Mouse (Mus musculus) MN1 (cell line): Measurements from ENCODE around the gene Ptger1.

Source experiments
- DNase-seq: peaks from one replicate; pipeline ENCODE4 v3.0.0-alpha.2; 2016; ENCODE audit warnings: low spot score

Gene Ptger1

DNA sequence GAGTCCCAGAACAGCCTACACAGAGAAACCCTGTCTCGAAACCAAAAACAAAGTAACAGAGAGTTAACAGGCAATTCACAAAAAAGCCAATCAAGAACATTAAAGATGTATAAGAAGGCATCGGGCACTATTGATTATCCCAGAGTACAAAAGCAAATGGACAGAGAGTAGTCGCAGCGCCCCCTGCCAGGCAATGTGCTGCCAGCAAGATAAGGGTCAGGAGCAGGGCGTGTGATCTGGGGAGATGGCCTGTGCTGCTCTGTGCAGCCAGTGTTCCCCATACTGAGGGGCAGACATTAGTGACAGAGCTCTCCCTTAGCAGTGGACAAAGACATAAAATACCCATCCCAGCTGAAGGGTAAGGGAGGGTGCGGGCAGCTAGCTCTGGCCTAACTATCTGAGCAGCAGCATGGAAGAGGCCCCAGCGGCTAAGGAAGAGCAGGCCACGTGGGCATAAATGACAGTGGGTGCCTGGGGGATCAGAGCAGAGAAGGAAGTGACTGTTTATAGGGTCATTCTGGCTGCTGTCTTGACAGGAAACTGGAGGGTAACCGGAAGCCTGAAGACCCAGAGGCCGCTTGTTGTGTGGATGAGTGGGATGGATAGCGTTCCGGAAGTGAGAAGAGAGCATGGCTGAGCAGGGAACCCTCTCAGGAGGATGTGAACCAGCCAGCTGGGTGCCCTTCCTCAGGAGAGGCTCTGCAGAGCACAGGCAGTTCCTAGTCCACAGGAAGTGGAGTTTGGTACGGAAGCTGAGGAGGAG is 9.8 kb upstream of the Ptger1 start:
- DNase-seq = no peak

- DNase-seq = no peak
Observed at GRCm38 (mm10) chr8:83660545-83660944, 5.9 kb upstream of the Ptger1 start.

GRCm38 (mm10) chr8:83660995-83661680 is 5.3 kb upstream of the Ptger1 start:
- DNase-seq = no peak

- peak; percentile 88 for DNase-seq
Observed at GRCm38 (mm10) chr8:83662421-83662826, 4.1 kb upstream of the Ptger1 start.

- no peak for DNase-seq
Observed at GRCm38 (mm10) chr8:83664096-83664495, 2.4 kb upstream of the Ptger1 start.

DNA sequence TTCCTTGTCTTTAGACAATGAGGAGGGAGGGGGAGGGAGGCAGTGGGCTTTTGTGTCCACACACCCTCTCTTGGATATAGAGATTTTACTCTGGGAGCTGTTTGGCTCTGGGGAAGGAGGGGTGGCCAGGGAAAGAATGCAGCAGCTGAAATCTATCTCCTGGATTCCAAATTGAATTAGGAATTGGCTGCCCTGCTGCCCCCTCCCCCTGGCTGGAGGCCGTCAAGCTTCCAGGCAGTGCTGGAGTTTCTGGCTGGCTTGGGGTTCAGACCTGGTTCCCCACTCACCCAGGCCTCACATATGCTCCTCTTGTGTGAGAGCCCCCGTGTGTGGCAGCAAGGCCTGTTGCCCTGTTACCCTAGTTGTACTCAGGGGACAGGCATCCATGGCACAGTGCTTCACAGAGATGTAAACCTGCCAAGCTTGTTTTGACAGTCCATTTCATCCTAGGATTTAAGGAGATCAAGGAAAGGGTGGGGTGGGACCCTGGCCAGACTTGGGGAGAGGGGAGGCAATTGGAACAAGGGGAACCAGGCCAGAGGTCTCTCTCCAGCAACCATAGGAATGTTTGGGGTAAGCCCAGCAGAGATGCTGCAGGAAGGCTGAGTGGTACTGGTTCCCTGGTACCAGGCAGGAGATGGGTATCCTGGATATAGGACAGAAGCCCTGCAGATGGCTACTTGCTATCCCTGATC is 1.4 kb upstream of the Ptger1 start:
- peak; percentile 38 for DNase-seq

DNA sequence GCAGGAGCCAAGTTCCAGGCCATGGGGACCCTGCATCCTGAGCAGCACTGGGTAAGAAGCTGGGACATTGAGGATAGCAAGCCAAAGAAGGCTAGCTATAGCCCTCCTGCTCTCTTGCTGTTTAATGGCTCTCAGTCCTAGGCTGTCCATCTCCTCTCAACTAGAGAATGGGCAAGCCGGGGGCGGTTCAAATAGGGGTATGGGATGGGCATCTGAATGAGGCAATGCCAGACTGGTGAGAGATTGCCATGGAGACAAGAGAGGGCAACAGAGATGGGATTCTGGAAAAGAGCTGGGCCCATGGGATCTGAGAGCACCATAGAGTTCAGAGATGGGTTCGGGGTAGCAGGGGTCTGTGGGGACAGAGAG is 372 bp downstream of the Ptger1 start:
- DNase-seq = peak; percentile 84

DNA sequence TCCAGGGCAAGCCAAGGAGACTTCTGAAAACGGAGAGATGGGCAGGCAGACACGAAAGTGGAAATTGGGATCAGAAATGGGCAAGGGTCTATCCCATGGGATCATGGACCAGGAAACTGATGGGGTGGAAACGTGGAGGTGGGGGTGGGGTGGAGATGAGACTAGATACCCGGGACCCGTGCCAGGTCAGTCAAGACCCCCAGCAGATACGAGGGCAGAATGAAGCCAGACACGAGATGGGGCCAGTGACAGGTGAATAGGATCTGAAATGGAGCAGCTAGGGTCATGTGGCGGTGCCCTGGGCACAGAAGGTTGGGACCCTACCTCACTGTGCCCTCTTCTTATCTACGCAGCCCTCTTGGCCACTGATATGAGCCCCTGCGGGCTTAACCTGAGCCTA is 1.0 kb downstream of the Ptger1 start:
- DNase-seq = no peak

DNA sequence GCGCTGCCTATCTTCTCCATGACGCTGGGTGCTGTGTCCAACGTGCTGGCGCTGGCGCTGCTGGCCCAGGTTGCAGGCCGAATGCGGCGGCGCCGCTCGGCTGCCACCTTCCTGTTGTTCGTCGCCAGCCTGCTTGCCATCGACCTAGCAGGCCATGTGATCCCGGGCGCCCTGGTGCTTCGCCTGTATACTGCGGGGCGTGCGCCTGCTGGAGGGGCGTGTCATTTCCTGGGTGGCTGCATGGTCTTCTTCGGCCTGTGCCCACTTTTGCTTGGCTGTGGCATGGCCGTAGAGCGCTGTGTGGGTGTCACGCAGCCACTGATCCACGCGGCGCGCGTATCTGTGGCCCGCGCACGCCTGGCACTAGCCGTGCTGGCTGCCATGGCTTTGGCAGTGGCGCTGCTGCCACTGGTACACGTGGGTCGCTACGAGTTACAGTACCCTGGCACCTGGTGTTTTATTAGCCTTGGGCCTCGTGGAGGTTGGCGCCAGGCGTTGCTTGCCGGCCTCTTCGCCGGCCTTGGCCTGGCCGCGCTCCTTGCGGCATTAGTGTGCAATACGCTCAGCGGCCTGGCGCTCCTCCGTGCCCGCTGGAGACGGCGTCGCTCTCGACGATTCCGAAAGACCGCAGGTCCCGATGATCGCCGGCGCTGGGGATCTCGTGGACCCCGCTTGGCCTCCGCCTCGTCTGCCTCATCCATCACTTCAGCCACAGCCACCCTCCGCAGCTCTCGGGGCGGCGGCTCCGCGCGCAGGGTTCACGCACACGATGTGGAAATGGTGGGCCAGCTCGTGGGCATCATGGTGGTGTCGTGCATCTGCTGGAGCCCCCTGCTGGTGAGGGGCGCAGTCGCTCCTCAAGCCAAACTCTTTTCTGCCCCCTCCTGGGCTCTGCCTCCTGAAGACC is 1.8 kb downstream of the Ptger1 start:
- no peak for DNase-seq

GRCm38 (mm10) chr8:83669013-83669412 is 2.5 kb downstream of the Ptger1 start:
- DNase-seq = no peak

DNA sequence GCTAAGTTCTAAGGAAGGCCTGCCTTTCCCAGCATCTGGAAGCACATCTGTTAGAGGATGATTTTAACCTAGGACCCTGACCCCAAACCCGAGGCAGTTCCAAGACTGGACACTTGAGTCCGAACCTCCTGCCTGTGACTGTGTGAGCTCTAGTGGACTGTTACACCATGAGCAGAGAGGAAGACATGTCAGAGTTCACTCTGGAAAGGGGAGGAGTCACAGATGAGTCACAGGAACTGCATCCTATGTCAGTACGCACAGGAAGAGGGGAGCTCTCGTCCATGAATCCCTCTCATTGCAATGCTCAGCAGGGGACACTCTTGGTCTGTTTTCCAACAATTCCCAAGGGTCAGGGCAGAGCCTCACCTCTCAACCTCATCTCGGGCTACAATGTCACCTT is 6.5 kb downstream of the Ptger1 start:
- DNase-seq = no peak

DNA sequence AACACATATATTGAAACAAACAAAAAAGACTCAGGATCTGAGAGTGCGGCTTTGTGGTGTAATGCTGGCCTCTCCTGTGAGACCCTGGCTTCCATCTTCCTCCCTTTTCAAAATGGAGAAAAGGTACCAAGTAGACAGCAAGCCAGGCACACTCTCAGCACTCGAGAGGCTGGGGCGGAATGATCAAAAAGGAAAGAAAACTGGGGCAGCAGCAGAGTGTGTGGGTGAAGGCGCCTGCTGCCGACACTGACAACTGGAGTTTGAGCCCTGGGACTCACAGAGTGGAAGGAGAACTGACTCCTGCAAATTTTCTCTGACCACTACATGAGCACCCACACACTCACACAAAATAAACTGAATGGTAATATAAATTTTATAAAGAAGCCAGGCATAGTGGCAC is 8.0 kb downstream of the Ptger1 start:
- DNase-seq = no peak

DNA sequence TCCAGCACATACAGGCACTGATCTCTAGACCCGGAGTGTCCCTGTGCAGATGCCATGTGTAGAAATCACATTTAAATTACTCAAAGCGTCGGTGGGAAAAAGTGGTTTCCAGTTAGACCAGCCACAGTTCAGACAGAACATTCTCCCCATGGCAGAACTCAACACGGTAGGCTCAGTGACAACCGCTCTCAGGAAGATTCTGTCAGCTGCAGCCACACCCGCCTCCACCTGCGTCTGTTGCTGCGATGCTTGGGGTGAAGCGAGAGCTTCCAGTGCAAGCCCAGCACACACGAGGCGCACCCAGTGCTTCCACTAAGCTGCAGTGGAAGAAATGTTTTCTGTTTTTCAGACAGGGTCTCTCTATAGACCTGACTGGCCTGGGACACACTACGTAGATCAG is 13.4 kb downstream of the Ptger1 start:
- DNase-seq = no peak

DNA sequence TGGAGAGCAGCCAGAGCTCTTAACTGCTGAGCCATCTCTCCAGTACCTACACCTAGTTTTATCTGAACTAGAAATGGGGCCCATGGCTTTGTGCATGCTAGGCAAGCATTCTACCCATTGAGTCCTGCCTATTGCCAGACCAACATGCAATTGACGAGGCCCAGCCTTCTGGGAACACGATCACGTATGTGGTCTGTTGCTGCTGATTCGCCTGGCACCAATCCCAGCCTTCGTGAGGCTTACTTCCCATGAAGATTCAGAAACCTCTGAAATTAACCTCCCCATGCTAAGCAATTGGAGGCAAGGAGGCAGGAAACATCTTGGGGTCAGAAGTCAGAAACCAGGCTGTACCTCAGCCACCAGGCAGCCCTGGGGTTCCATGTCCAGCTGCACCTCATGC is 14.1 kb downstream of the Ptger1 start:
- no peak for DNase-seq

DNA sequence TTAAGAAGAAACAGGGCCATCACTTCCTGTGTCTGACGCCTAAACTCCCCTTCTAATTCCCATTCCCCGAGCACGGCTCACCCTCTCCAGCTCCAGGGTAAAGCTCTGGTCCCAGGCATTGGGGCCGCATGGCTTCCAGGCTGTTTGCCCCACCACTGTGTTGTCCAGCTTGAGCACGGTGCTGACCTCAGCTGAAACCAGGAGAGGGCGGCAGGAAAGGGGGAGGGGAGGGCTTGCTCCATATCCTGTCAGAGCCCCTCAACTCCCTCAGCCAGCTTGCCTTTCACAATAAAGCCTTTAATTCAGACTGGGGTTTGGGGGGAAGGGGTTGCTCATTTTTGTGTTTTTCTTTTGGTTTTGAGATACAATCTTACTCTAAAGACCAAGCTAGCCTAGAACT is 14.6 kb downstream of the Ptger1 start:
- DNase-seq = no peak

DNA sequence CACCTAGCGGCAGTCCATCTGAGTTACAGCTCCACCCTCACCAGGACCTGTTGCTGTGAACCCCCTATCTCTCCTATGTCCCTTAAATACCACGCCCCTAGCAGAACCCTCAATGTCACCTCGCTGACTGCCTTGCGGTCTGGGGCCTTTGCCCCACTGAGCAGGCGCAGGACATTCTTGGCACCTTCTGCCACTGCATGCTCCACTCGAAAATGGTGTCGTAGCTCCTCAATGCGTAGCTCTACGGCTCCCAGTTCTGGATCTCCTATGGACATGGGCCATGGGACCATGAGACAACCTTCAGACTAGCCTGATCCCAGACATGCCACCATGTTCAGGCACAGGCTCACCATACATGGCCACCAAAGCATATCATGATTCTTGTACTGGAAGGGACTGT is 18.0 kb downstream of the Ptger1 start:
- DNase-seq = no peak

GRCm38 (mm10) chr8:83689264-83689663 is 22.8 kb downstream of the Ptger1 start:
- DNase-seq = no peak

GRCm38 (mm10) chr8:83693609-83694236 is 27.2 kb downstream of the Ptger1 start:
- DNase-seq = no peak

GRCm38 (mm10) chr8:83694369-83695160 is 28.1 kb downstream of the Ptger1 start:
- DNase-seq = no peak

DNA sequence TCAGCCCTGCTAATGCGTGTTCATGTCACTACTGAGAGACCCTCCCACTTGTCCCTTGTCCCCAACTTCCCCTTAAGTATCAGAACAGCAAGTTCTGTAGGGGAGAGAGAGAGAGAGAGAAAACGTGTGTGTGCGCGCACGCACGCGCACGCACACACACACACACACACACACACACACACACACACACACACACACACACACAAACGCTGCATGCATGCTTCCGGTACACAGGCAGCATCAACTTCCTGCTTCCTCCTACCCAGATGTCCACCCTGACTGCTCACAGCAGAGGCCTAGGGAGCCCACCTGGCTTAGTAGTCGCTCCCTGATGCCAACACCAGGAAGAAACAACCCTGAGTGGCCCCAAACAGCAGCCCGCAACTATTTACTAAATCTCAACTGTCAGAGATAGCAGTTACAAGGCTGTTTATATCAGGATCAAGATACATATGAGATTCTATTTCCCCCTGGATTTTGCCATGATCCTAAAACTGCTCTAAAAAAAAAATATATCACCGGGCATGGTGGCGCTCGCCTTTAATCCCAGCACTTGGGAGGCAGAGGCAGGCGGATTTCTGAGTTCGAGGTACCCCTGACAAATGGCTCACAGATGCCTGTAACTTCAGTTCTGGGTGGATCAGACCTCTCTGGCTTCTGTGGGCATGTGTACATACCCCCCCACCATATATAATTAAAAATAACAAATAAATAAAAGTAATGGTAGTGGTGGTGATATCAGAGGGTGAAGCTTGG is 29.1 kb downstream of the Ptger1 start:
- DNase-seq = no peak
